In genomic region chr1:185670029-185670741, GRCm38 (mm10) we compare ENCODE assay signal across 19 mouse cellular contexts.
A peak's percentile ranks its signal among the peaks of the same experiment; 100 is the strongest.
DNase-seq lines count a peak whose midpoint lies in the region; ATAC-seq lines count a peak whose summit lies in the region.
"Had no signal": no experiment of that assay in that cellular context is flagged by ENCODE, and none has a peak within 500 bp of the region (broad histone marks: within the 10 kb centered on the region; RNA-seq: fewer than 3 reads in every experiment).

No protein-coding gene starts in this region.

- H3K27me3 ChIP-seq in hindbrain, embryonic 16.5 days (replicated peaks; ENCODE audit: control insufficient read depth, insufficient read depth, low read length), result no peaks in the 10 kb centered on the region
- H3K27me3 ChIP-seq in hindbrain, embryonic 14.5 days (ENCODE audit: control insufficient read depth, insufficient read depth, low read length), result no peaks in the 10 kb centered on the region
- H3K27me3 ChIP-seq in embryonic facial prominence, embryonic 13.5 days, result no peaks in the 10 kb centered on the region
- no peaks in the 10 kb centered on the region for H3K27me3 ChIP-seq in limb, embryonic 11.5 days (ENCODE audit: control insufficient read depth, insufficient read depth, low read length)
- H3K27me3 ChIP-seq: hindbrain, embryonic 15.5 days; kidney, embryonic 15.5 days; midbrain, embryonic 13.5 days; Patski had no signal

- no peak overlapping the region for H3K9ac ChIP-seq in hindbrain, embryonic 16.5 days (ENCODE audit: low read depth, low read length)
- H3K9ac ChIP-seq in hindbrain, embryonic 14.5 days, result no peak overlapping the region
- H3K9ac ChIP-seq in embryonic facial prominence, embryonic 13.5 days, result no peak overlapping the region
- no peak overlapping the region for H3K9ac ChIP-seq in limb, embryonic 11.5 days (ENCODE audit: low read length)
- H3K9ac ChIP-seq: hindbrain, embryonic 15.5 days; kidney, embryonic 15.5 days; midbrain, embryonic 13.5 days had no signal

- no peaks in the 10 kb centered on the region for H3K9me3 ChIP-seq in hindbrain, embryonic 16.5 days (ENCODE audit: control insufficient read depth, low read length)
- H3K9me3 ChIP-seq in hindbrain, embryonic 14.5 days (ENCODE audit: control insufficient read depth, low read length), result no peaks in the 10 kb centered on the region
- H3K9me3 ChIP-seq in embryonic facial prominence, embryonic 13.5 days, result no peaks in the 10 kb centered on the region
- H3K9me3 ChIP-seq in limb, embryonic 11.5 days (ENCODE audit: control insufficient read depth, low read length), result no peaks in the 10 kb centered on the region
- H3K9me3 ChIP-seq: hindbrain, embryonic 15.5 days; kidney, embryonic 15.5 days; midbrain, embryonic 13.5 days had no signal

- WGBS in hindbrain, embryonic 16.5 days, result 64% methylated on average over 5 of the region's 5 CpGs
- 72% methylated on average over 5 of the region's 5 CpGs for WGBS in hindbrain, embryonic 14.5 days
- 68% methylated on average over 5 of the region's 5 CpGs for WGBS in embryonic facial prominence, embryonic 13.5 days
- 42% methylated on average over 5 of the region's 5 CpGs for WGBS in limb, embryonic 11.5 days

- H3K27ac ChIP-seq in hindbrain, embryonic 16.5 days (ENCODE audit: low read depth, low read length), result no peak overlapping the region
- no peak overlapping the region for H3K27ac ChIP-seq in hindbrain, embryonic 14.5 days
- H3K27ac ChIP-seq in embryonic facial prominence, embryonic 13.5 days, result peak overlapping the region; percentile 66
- H3K27ac ChIP-seq in limb, embryonic 11.5 days (replicated peaks; ENCODE audit: low read depth, low read length), result peak overlapping the region; percentile 30; the same call in 1 of the 2 replicates
- H3K27ac ChIP-seq: hindbrain, embryonic 15.5 days; kidney, embryonic 15.5 days; midbrain, embryonic 13.5 days had no signal

- ATAC-seq in hindbrain, embryonic 16.5 days, result peak; percentile 68; the same call in 1 of the 2 replicates
- no peak for ATAC-seq in hindbrain, embryonic 14.5 days (ENCODE audit: low FRiP score)
- ATAC-seq in embryonic facial prominence, embryonic 13.5 days (ENCODE audit: insufficient number of reproducible peaks, insufficient read depth, low FRiP score, low TSS enrichment, low read depth), result no peak
- ATAC-seq in limb, embryonic 11.5 days (ENCODE audit: insufficient number of reproducible peaks, low FRiP score, low TSS enrichment, low read depth), result no peak
- ATAC-seq: intestine, postnatal 0 days; lung, postnatal 0 days; midbrain, embryonic 13.5 days; Patski had no signal

- no peaks in the 10 kb centered on the region for H3K36me3 ChIP-seq in hindbrain, embryonic 16.5 days (ENCODE audit: control insufficient read depth, insufficient read depth, low read length)
- no peaks in the 10 kb centered on the region for H3K36me3 ChIP-seq in hindbrain, embryonic 14.5 days (replicated peaks; ENCODE audit: control insufficient read depth, insufficient read depth)
- H3K36me3 ChIP-seq in embryonic facial prominence, embryonic 13.5 days, result no peaks in the 10 kb centered on the region
- no peaks in the 10 kb centered on the region for H3K36me3 ChIP-seq in limb, embryonic 11.5 days (ENCODE audit: control insufficient read depth, insufficient read depth, low read length)
- H3K36me3 ChIP-seq: hindbrain, embryonic 15.5 days; kidney, embryonic 15.5 days; midbrain, embryonic 13.5 days had no signal

- no peak overlapping the region for H3K4me2 ChIP-seq in hindbrain, embryonic 16.5 days (ENCODE audit: low read length)
- H3K4me2 ChIP-seq in hindbrain, embryonic 14.5 days (replicated peaks), result no peak overlapping the region
- no peak overlapping the region for H3K4me2 ChIP-seq in embryonic facial prominence, embryonic 13.5 days
- H3K4me2 ChIP-seq in limb, embryonic 11.5 days (ENCODE audit: low read depth, severe bottlenecking), result no peak overlapping the region
- H3K4me2 ChIP-seq: hindbrain, embryonic 15.5 days; kidney, embryonic 15.5 days; liver, embryonic 11.5 days; midbrain, embryonic 13.5 days had no signal

- peaks cover 3% of the 10 kb centered on the region; the same call in 1 of the 2 replicates for H3K4me1 ChIP-seq in hindbrain, embryonic 16.5 days (ENCODE audit: control insufficient read depth, insufficient read depth, low read depth, low read length)
- no peaks in the 10 kb centered on the region for H3K4me1 ChIP-seq in hindbrain, embryonic 14.5 days (replicated peaks; ENCODE audit: control insufficient read depth, insufficient read depth, low read length)
- H3K4me1 ChIP-seq in embryonic facial prominence, embryonic 13.5 days, result peaks cover 37% of the 10 kb centered on the region
- H3K4me1 ChIP-seq in limb, embryonic 11.5 days (ENCODE audit: control insufficient read depth, insufficient read depth, low read length), result peaks cover 30% of the 10 kb centered on the region
- H3K4me1 ChIP-seq: hindbrain, embryonic 15.5 days; kidney, embryonic 15.5 days; midbrain, embryonic 13.5 days had no signal

- H3K4me3 ChIP-seq in hindbrain, embryonic 16.5 days (ENCODE audit: low read length), result no peak overlapping the region
- H3K4me3 ChIP-seq in hindbrain, embryonic 14.5 days (replicated peaks; ENCODE audit: low read length), result no peak overlapping the region
- H3K4me3 ChIP-seq in embryonic facial prominence, embryonic 13.5 days, result no peak overlapping the region
- no peak overlapping the region for H3K4me3 ChIP-seq in limb, embryonic 11.5 days (ENCODE audit: low read depth, low read length)
- H3K4me3 ChIP-seq: hindbrain, embryonic 15.5 days; kidney, embryonic 15.5 days; midbrain, embryonic 13.5 days; myocyte had no signal

- DNase-seq in hindbrain, embryonic 14.5 days (ENCODE audit: low spot score), result no peak
- peak; percentile 19 for DNase-seq in NIH3T3 (ENCODE audit: low read depth)
- peak; percentile 35 for DNase-seq in limb, embryonic 11.5 days (ENCODE audit: low spot score)
- no peak for DNase-seq in adrenal gland, postnatal 10 days
- DNase-seq in urinary bladder, postnatal 25 days (ENCODE audit: low spot score), result no peak
- DNase-seq: adrenal gland, adult 8-10 months; cerebellum, adult 11 months; gastrocnemius, postnatal 14 days; thymus, postnatal 14 days had no signal

Comparison
In these comparisons a context has a peak if more than half of its experiments do, and no peak if none do; other contexts are left out.
1. H3K27ac ChIP-seq: peak in embryonic facial prominence, embryonic 13.5 days (single experiment) and limb, embryonic 11.5 days (single experiment); none in hindbrain, embryonic 16.5 days (single experiment) and hindbrain, embryonic 14.5 days (single experiment).
2. DNase-seq: peak in NIH3T3 (single experiment) and limb, embryonic 11.5 days (single experiment); none in hindbrain, embryonic 14.5 days (single experiment), adrenal gland, postnatal 10 days (single experiment) and urinary bladder, postnatal 25 days (single experiment).